Mouse (Mus musculus) embryonic facial prominence, embryonic 13.5 days (tissue): ENCODE results near the gene March2. TPM values are rescaled to one million over a fixed set of nuclear protein-coding genes. Genes with fewer than 3 reads are reported as not detected.

Source experiments
- ATAC-seq: fragments of 200-750 bp; cut with Nextera tagmentation; 2 replicates; pipeline ENCODE4 v1.8.0; 2017; ENCODE audit warnings: low read depth; ENCODE audit not compliant: insufficient number of reproducible peaks, insufficient read depth, low FRiP score, low TSS enrichment
- H3K27ac ChIP-seq: fragments of 300-500 bp; sonication (generic); 2 replicates; pipeline ENCODE4 v1.5.1; 2015; ENCODE audit warnings: moderate library complexity, mild to moderate bottlenecking, inconsistent platforms
- H3K27me3 ChIP-seq: fragments of 300-500 bp; sonication (generic); 2 replicates; pipeline ENCODE4 v1.6.1; 2015; ENCODE audit warnings: mild to moderate bottlenecking, inconsistent platforms
- H3K36me3 ChIP-seq: fragments of 300-500 bp; sonication (generic); 2 replicates; pipeline ENCODE4 v1.6.1; 2015; ENCODE audit warnings: mild to moderate bottlenecking, inconsistent platforms
- H3K4me1 ChIP-seq: fragments of 300-500 bp; sonication (generic); 2 replicates; pipeline ENCODE4 v1.6.1; 2015; ENCODE audit warnings: inconsistent platforms
- H3K4me2 ChIP-seq: fragments of 300-500 bp; sonication (generic); 2 replicates; pipeline ENCODE4 v1.6.1; 2015; ENCODE audit warnings: moderate library complexity, mild to moderate bottlenecking, inconsistent platforms
- H3K4me3 ChIP-seq: fragments of 300-500 bp; sonication (generic); 2 replicates; pipeline ENCODE4 v1.5.1; 2015; ENCODE audit warnings: mild to moderate bottlenecking, inconsistent platforms
- H3K9ac ChIP-seq: fragments of 300-500 bp; sonication (generic); 2 replicates; pipeline ENCODE4 v1.6.1; 2015; ENCODE audit warnings: mild to moderate bottlenecking, inconsistent platforms
- H3K9me3 ChIP-seq: fragments of 300-500 bp; sonication (generic); 2 replicates; pipeline ENCODE4 v1.6.1; 2016; ENCODE audit warnings: inconsistent platforms
- WGBS: fragments of 180-500 bp; shearing (Covaris S2); methylation state at CpG from one replicate; pipeline ENCODE4 v1.1.7; 2015; ENCODE audit warnings: mixed read lengths; 5-methylcytosine and 5-hydroxymethylcytosine counted together
- polyA plus RNA-seq: library from polyadenylated mRNA; unstranded; fragments of >200 nt; fragmentation: Nextera tagmentation; extraction: Ambion mirVana; gene quantifications from 2 replicates; pipeline ENCODE4 v1.2.1, GENCODE M21; 2015

Gene March2
- polyA plus RNA-seq, 1 experiment from 2014 or later: 42.6 TPM

GRCm38 (mm10) chr17:33675452-33675851 lies 43.0 kb downstream of the March2 start:
- ATAC-seq: no peak
- H3K36me3 ChIP-seq: peaks cover 24% of the 10 kb centered on the region
- no peaks in the 10 kb centered on the region for H3K27me3 ChIP-seq
- no peak overlapping the region for H3K27ac ChIP-seq
- H3K4me2 ChIP-seq: no peak overlapping the region
- H3K9me3 ChIP-seq: no peaks in the 10 kb centered on the region
- peaks cover 21% of the 10 kb centered on the region; the same call in 1 of the 2 replicates for H3K4me1 ChIP-seq
- H3K4me3 ChIP-seq: no peak overlapping the region
- H3K9ac ChIP-seq: no peak overlapping the region

- H3K4me3 ChIP-seq: no peak overlapping the region
- no peaks in the 10 kb centered on the region for H3K27me3 ChIP-seq
- no peak overlapping the region for H3K9ac ChIP-seq
- H3K9me3 ChIP-seq: no peaks in the 10 kb centered on the region
- no peak for ATAC-seq
- 81% methylated on average over 1 of the region's 1 CpGs for WGBS
- no peak overlapping the region for H3K27ac ChIP-seq
- H3K4me1 ChIP-seq: peaks cover 23% of the 10 kb centered on the region; the same call in 1 of the 2 replicates
- peaks cover 24% of the 10 kb centered on the region for H3K36me3 ChIP-seq
- no peak overlapping the region for H3K4me2 ChIP-seq
These were observed 44.6 kb downstream of the March2 start for GRCm38 (mm10) chr17:33673837-33674236.

- H3K27me3 ChIP-seq: no peaks in the 10 kb centered on the region
- no peak for ATAC-seq
- no peak overlapping the region for H3K4me2 ChIP-seq
- no peak overlapping the region for H3K4me3 ChIP-seq
- no peaks in the 10 kb centered on the region for H3K9me3 ChIP-seq
- 89% methylated on average over 3 of the region's 3 CpGs for WGBS
- H3K9ac ChIP-seq: no peak overlapping the region
- H3K4me1 ChIP-seq: peaks cover 14% of the 10 kb centered on the region; the same call in 1 of the 2 replicates
- peaks cover 42% of the 10 kb centered on the region for H3K36me3 ChIP-seq
- H3K27ac ChIP-seq: no peak overlapping the region
These were observed 48.8 kb downstream of the March2 start for GRCm38 (mm10) chr17:33669681-33670080.

GRCm38 (mm10) chr17:33666813-33667212 lies 51.7 kb downstream of the March2 start:
- Histone ChIP-seq H3K27ac (no peak overlapping the region), H3K4me1 (peaks cover 6% of the 10 kb centered on the region; the same call in 1 of the 2 replicates), H3K36me3 (peaks cover 59% of the 10 kb centered on the region), H3K4me3 (no peak overlapping the region), H3K27me3 (no peaks in the 10 kb centered on the region), H3K9me3 (no peaks in the 10 kb centered on the region), H3K4me2 (no peak overlapping the region), H3K9ac (no peak overlapping the region)
- WGBS: 82% methylated on average over 3 of the region's 3 CpGs
- ATAC-seq: no peak

GRCm38 (mm10) chr17:33649781-33650475 lies 68.5 kb downstream of the March2 start:
- no peak overlapping the region for H3K4me2 ChIP-seq
- 98% methylated on average over 34 of the region's 34 CpGs for WGBS
- no peak overlapping the region for H3K27ac ChIP-seq
- no peak overlapping the region for H3K9ac ChIP-seq
- no peak overlapping the region for H3K4me3 ChIP-seq
- no peaks in the 10 kb centered on the region for H3K27me3 ChIP-seq
- H3K36me3 ChIP-seq: peaks cover 94% of the 10 kb centered on the region
- no peak for ATAC-seq
- no peaks in the 10 kb centered on the region for H3K4me1 ChIP-seq
- H3K9me3 ChIP-seq: no peaks in the 10 kb centered on the region

- Histone ChIP-seq H3K36me3 (peaks cover 92% of the 10 kb centered on the region), H3K27me3 (no peaks in the 10 kb centered on the region), H3K27ac (no peak overlapping the region), H3K4me1 (no peaks in the 10 kb centered on the region), H3K4me3 (no peak overlapping the region), H3K9me3 (no peaks in the 10 kb centered on the region), H3K9ac (no peak overlapping the region), H3K4me2 (no peak overlapping the region)
- 93% methylated on average over 8 of the region's 8 CpGs for WGBS
- no peak for ATAC-seq
These were observed 73.4 kb downstream of the March2 start for GRCm38 (mm10) chr17:33645073-33645472.

- H3K36me3 ChIP-seq: peaks cover 82% of the 10 kb centered on the region
These were observed 74.4 kb downstream of the March2 start for GRCm38 (mm10) chr17:33644068-33644467.

GRCm38 (mm10) chr17:33639743-33640142 lies 78.7 kb downstream of the March2 start:
- ATAC-seq: no peak
- H3K4me1 ChIP-seq: no peaks in the 10 kb centered on the region
- no peaks in the 10 kb centered on the region for H3K9me3 ChIP-seq
- no peaks in the 10 kb centered on the region for H3K27me3 ChIP-seq
- H3K4me3 ChIP-seq: no peak overlapping the region
- H3K9ac ChIP-seq: no peak overlapping the region
- no peak overlapping the region for H3K27ac ChIP-seq
- peaks cover 53% of the 10 kb centered on the region for H3K36me3 ChIP-seq
- no peak overlapping the region for H3K4me2 ChIP-seq
- 65% methylated on average over 6 of the region's 6 CpGs for WGBS

More at GRCm38 (mm10) chr17:33644068-33644467, 74.4 kb downstream of the March2 start:
- Histone ChIP-seq H3K27me3 (no peaks in the 10 kb centered on the region), H3K4me3 (no peak overlapping the region), H3K4me1 (no peaks in the 10 kb centered on the region), H3K9ac (no peak overlapping the region), H3K27ac (no peak overlapping the region), H3K9me3 (no peaks in the 10 kb centered on the region), H3K4me2 (no peak overlapping the region)
- ATAC-seq: no peak
- 95% methylated on average over 4 of the region's 4 CpGs for WGBS

GRCm38 (mm10) chr17:33637516-33638276 lies 80.8 kb downstream of the March2 start, which contains the start of gene Pram1:
TSS of gene Pram1 (plus strand) at chr17:33638056.
- Histone ChIP-seq H3K36me3 (peaks cover 45% of the 10 kb centered on the region), H3K9me3 (no peaks in the 10 kb centered on the region), H3K27ac (no peak within 1 kb of the TSS), H3K4me3 (no peak within 1 kb of the TSS), H3K4me2 (no peak within 1 kb of the TSS), H3K4me1 (no peaks in the 10 kb centered on the region), H3K9ac (no peak within 1 kb of the TSS), H3K27me3 (no peaks in the 10 kb centered on the region)
- ATAC-seq: no peak
- WGBS: 89% methylated on average over 4 of the region's 4 CpGs

GRCm38 (mm10) chr17:33637038-33637437 lies 81.4 kb downstream of the March2 start:
- H3K27me3 ChIP-seq: no peaks in the 10 kb centered on the region
- H3K9me3 ChIP-seq: no peaks in the 10 kb centered on the region
- H3K27ac ChIP-seq: no peak overlapping the region
- no peak for ATAC-seq
- 86% methylated on average over 2 of the region's 2 CpGs for WGBS
- no peak overlapping the region for H3K9ac ChIP-seq
- H3K4me3 ChIP-seq: no peak overlapping the region
- peaks cover 45% of the 10 kb centered on the region for H3K36me3 ChIP-seq
- no peak overlapping the region for H3K4me2 ChIP-seq
- no peaks in the 10 kb centered on the region for H3K4me1 ChIP-seq
